Mouse (Mus musculus) ES-Bruce4 (cell line): ENCODE measurements around the gene Psmb8. TPM values are rescaled to one million over a fixed set of nuclear protein-coding genes. Genes with fewer than 3 reads are reported as not detected.
A peak's percentile ranks its signal among the peaks of the same experiment; 100 is the strongest.

ENCODE experiments used
- H3K27ac ChIP-seq: 2 replicates; pipeline ENCODE4 v1.5.1; 2012; ENCODE audit warnings: low read length, inconsistent platforms; ENCODE audit not compliant: insufficient read depth
- H3K27me3 ChIP-seq: 2 replicates; pipeline ENCODE4 v1.6.1; 2012; ENCODE audit warnings: mild to moderate bottlenecking, low read length, inconsistent platforms; ENCODE audit not compliant: control insufficient read depth, poor library complexity, insufficient read depth, severe bottlenecking
- H3K36me3 ChIP-seq: 2 replicates; pipeline ENCODE4 v1.6.1; 2012; ENCODE audit warnings: inconsistent platforms, mild to moderate bottlenecking, low read length, moderate library complexity; ENCODE audit not compliant: control insufficient read depth, poor library complexity, insufficient read depth, severe bottlenecking
- H3K4me1 ChIP-seq: one replicate; pipeline ENCODE4 v1.8.1; 2011; ENCODE audit warnings: low read length; ENCODE audit not compliant: control insufficient read depth, insufficient read depth
- H3K4me3 ChIP-seq: 2 replicates; pipeline ENCODE4 v1.5.1; 2011; ENCODE audit warnings: low read depth, mild to moderate bottlenecking, low read length
- H3K9ac ChIP-seq: 2 replicates; pipeline ENCODE4 v1.6.1; 2012; ENCODE audit warnings: low read depth, mild to moderate bottlenecking, inconsistent platforms; ENCODE audit not compliant: poor library complexity, severe bottlenecking
- H3K9me3 ChIP-seq: replicated peaks from 2 replicates; pipeline ENCODE4 v1.6.1; 2012; ENCODE audit warnings: mild to moderate bottlenecking, low read length, inconsistent platforms; ENCODE audit not compliant: control insufficient read depth, poor library complexity, insufficient read depth, severe bottlenecking
- CTCF ChIP-seq: IDR thresholded peaks from one replicate; pipeline ENCODE4 v1.8.1; 2011; ENCODE audit warnings: low read depth, low read length
- EP300 ChIP-seq: IDR thresholded peaks from 2 replicates; pipeline ENCODE4 v1.6.1; 2011; ENCODE audit warnings: low read depth, low read length; ENCODE audit not compliant: insufficient read depth
- POLR2A ChIP-seq: IDR thresholded peaks from one replicate; pipeline ENCODE4 v1.8.1; 2011; ENCODE audit warnings: low read length; ENCODE audit not compliant: insufficient read depth
- polyA plus RNA-seq: library from polyadenylated mRNA; stranded (reverse); fragments of >200 nt; gene quantifications from 2 replicates; pipeline ENCODE4 v1.2.4, GENCODE M21; 2011; ENCODE audit warnings: low read depth; ENCODE audit not compliant: missing spikeins, insufficient read depth, insufficient read length

Gene Psmb8
- 20.5 and 27.6 TPM in 2 replicates for polyA plus RNA-seq

DNA sequence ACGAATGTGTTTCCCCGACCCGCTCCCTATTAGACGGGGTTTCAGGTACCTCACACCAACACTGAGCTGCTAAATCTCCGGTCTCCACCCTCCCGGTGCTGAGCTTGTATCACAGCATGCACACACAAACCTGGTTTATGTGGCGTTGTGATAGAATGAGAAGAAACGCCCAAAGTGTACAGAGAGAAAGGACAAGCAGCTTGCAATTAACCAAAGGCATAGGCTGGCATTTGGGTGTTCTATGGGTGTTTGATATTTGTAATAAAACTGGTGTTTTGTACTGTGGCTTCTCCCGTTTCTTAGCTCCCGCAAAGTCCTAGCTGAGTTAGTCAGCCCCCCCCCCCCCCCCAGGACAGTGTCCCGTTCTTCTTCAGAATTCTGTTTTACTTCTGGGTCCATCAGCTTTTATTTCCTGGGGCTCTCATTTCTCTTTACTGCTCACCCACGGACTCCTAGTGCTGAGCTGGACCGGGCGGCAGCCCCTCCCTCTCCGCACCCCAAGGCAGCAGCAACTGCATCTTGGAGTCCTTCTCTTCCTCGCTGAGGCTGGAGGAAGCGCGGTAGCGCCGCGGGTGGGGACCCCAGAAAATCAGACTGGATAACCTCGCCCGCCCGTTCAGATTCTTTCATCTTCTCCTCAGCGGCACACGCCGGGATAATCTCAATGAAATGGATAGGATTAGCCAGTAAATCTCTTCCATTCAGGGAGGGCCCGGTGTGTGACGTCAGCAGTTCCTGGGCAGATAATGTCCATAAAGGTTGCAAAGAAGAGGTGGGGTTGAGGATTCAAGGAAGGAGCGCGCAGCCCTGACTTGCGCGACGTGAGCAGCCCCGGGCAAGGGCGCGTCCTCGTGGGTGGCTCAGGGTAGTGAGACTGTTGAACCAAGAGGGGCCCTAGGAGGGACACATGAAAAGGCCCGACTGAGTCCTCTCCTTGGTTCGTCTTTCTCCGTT, at the start of gene Psmb8:
TSS of gene Psmb8 (plus strand) at position 781 of the 954 bp plus-strand sequence.
- Histone ChIP-seq H3K4me1 (no peaks in the 10 kb centered on the region), H3K27ac (no peak within 1 kb of the TSS), H3K4me3 (peak within 1 kb of the TSS; percentile 52), H3K36me3 (no peaks in the 10 kb centered on the region), H3K9ac (peak within 1 kb of the TSS; percentile 32; the same call in 1 of the 2 replicates), H3K9me3 (no peaks in the 10 kb centered on the region), H3K27me3 (0 out of 2 replicates have a peak, but pooled peaks cover 2% of the 10 kb centered on the region)
- no peak for TF ChIP-seq CTCF
- TF ChIP-seq EP300 = no peak
- TF ChIP-seq POLR2A = no peak

DNA sequence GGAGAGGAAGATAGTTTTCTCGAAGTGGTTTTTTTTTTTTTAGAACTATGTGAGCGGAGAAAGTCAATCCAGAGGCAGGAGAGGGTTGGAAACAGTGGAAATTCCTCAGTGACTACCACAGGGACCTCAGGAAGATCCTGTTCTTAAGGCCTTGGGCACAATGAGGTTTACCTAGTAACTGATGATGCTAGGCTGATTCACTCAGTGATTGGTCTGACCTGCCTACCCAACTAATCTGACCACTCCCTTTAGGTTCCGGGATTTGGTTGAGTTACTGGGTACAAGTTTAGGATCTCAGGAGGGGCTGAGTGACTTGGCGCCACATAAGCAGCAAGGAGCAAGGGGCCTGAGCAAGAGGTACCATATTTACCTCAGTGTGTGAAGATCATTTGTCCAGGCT, 44.6 kb upstream of the Psmb8 start, which contains the start of gene H2-DMb1:
TSS of gene H2-DMb1 (plus strand) at position 150 of the 400 bp plus-strand sequence.
- Histone ChIP-seq H3K36me3 (no peaks in the 10 kb centered on the region), H3K9me3 (no peaks in the 10 kb centered on the region), H3K27me3 (no peaks in the 10 kb centered on the region), H3K4me3 (no peak within 1 kb of the TSS), H3K4me1 (no peaks in the 10 kb centered on the region), H3K27ac (no peak within 1 kb of the TSS), H3K9ac (no peak within 1 kb of the TSS)
- TF ChIP-seq POLR2A (no peak), EP300 (no peak), CTCF (no peak)

DNA sequence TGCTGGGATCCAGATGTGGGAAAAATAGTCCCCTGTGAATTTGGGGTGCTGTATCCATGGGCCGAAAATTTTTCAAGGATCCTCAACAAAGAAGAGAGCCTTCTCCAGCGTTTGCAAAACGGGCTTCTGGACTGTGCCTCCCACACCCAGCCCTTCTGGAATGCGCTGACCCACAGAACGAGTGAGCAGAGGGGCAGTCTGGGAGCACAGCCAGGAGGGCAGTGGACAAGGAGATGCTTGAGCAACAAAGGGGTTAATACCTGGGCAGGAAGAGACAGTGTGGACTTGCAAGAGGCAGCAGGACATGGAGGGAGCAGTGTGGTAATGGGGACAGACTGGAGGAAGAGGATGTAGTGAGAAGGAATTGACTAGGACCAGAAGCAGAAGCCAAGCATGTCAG, 42.0 kb upstream of the Psmb8 start:
- H3K27me3 ChIP-seq = no peaks in the 10 kb centered on the region
- H3K36me3 ChIP-seq = no peaks in the 10 kb centered on the region
- no peak overlapping the region for H3K27ac ChIP-seq
- no peaks in the 10 kb centered on the region for H3K4me1 ChIP-seq
- no peaks in the 10 kb centered on the region for H3K9me3 ChIP-seq
- H3K9ac ChIP-seq = no peak overlapping the region
- no peak overlapping the region for H3K4me3 ChIP-seq
- no peak for TF ChIP-seq CTCF
- TF ChIP-seq EP300 = no peak
- no peak for TF ChIP-seq POLR2A

GRCm38 (mm10) chr17:34164202-34164895, 33.2 kb upstream of the Psmb8 start:
- H3K36me3 ChIP-seq = no peaks in the 10 kb centered on the region
- peaks cover 2% of the 10 kb centered on the region for H3K4me1 ChIP-seq
- no peak for TF ChIP-seq EP300
- TF ChIP-seq CTCF = peak; percentile 65
- H3K27ac ChIP-seq = no peak overlapping the region
- H3K27me3 ChIP-seq = no peaks in the 10 kb centered on the region
- no peaks in the 10 kb centered on the region for H3K9me3 ChIP-seq
- no peak overlapping the region for H3K9ac ChIP-seq
- H3K4me3 ChIP-seq = no peak overlapping the region

DNA sequence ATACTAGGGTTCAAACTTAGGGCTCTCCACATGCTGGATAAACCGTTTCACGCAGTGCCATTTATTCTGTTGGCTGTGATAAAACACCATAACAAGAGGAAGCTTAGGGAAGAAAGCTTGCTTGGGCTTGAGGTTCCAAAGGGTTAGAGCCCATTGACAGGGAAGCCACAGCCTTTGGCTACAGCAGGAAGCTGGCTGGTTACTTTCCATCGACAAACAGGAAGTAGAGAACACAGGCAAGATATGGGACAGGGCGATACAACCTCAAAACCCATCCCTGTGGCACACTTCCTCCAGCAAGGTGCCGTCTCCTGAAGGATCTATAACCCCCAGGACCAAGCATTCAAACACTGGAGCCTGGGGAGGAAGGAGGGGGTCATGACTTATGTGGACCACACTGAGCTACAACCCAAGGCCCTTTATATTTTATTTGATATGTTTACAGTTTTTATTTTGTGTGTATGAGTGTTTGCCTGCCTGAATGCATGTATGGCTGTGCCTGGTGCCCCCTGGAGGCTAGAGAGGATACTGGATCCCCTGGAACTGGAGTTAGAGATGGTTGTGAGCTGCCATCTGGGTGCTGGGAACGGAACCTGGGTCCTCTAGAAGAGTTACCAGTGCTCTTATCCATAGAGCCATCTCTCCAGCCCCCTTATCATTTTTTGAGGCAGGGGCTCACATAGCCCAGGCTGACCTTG, 32.3 kb upstream of the Psmb8 start:
- Histone ChIP-seq H3K4me3 (no peak overlapping the region), H3K27me3 (no peaks in the 10 kb centered on the region), H3K9me3 (no peaks in the 10 kb centered on the region), H3K9ac (no peak overlapping the region), H3K27ac (no peak overlapping the region), H3K36me3 (no peaks in the 10 kb centered on the region), H3K4me1 (peaks cover 2% of the 10 kb centered on the region)
- TF ChIP-seq CTCF (peak; percentile 61), EP300 (no peak)

DNA sequence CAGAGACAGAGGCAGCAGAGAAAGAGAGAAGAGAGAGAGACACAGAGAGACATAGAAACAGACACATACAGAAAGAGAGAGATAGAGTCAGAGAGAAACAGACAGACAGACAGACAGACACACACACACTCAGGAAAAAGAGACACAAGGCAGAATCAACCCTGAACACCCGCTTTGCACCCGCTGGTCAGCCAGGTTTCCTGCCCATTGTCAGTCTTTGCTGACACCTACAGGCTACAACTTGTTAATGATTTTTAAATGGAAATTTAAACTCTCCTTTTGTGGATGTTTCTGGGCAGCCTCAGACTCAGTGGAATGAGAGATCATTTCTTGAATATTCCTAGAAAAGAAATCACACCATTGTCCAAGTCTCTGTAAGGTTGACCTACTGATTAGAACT, 28.2 kb upstream of the Psmb8 start:
- Histone ChIP-seq H3K27me3 (no peaks in the 10 kb centered on the region), H3K9ac (no peak overlapping the region), H3K4me1 (no peaks in the 10 kb centered on the region), H3K4me3 (no peak overlapping the region), H3K27ac (no peak overlapping the region), H3K9me3 (peaks cover 5% of the 10 kb centered on the region), H3K36me3 (no peaks in the 10 kb centered on the region)
- TF ChIP-seq CTCF (peak; percentile 54), POLR2A (no peak), EP300 (no peak)
